Mouse (Mus musculus) hindbrain, embryonic 15.5 days (tissue): ENCODE measurements at regions not wholly inside any gene's neighbourhood (a gene's known extent, or its start where the extent isn't known, plus 50 kb on each side); places are given as distances from the start of the nearest gene placed in this dataset.

Experiments
- ATAC-seq: fragments of 200-750 bp; cut with Nextera tagmentation; 2 replicates; pipeline ENCODE4 v1.8.0; 2017; ENCODE audit warnings: low read depth, moderate number of reproducible peaks, moderate TSS enrichment; ENCODE audit not compliant: low FRiP score
- H3K27ac ChIP-seq: fragments of 300-500 bp; sonication (generic); replicated peaks from 2 replicates; pipeline ENCODE4 v1.5.1; 2015; ENCODE audit warnings: mild to moderate bottlenecking, inconsistent platforms
- H3K27me3 ChIP-seq: fragments of 300-500 bp; sonication (generic); 2 replicates; pipeline ENCODE4 v1.6.1; 2015; ENCODE audit warnings: control low read depth, inconsistent platforms
- H3K36me3 ChIP-seq: fragments of 300-500 bp; sonication (generic); 2 replicates; pipeline ENCODE4 v1.6.1; 2015; ENCODE audit warnings: control low read depth, inconsistent platforms
- H3K4me1 ChIP-seq: fragments of 300-500 bp; sonication (generic); replicated peaks from 2 replicates; pipeline ENCODE4 v1.6.1; 2015; ENCODE audit warnings: control low read depth, inconsistent platforms
- H3K4me2 ChIP-seq: fragments of 300-500 bp; sonication (generic); 2 replicates; pipeline ENCODE4 v1.6.1; 2015; ENCODE audit warnings: moderate library complexity, mild to moderate bottlenecking, inconsistent platforms
- H3K4me3 ChIP-seq: fragments of 300-500 bp; sonication (generic); 2 replicates; pipeline ENCODE4 v1.5.1; 2015; ENCODE audit warnings: mild to moderate bottlenecking, inconsistent platforms
- H3K9ac ChIP-seq: fragments of 300-500 bp; sonication (generic); 2 replicates; pipeline ENCODE4 v1.6.1; 2015; ENCODE audit warnings: inconsistent platforms
- H3K9me3 ChIP-seq: fragments of 300-500 bp; sonication (generic); 2 replicates; pipeline ENCODE4 v1.6.1; 2016; ENCODE audit warnings: control low read depth, inconsistent platforms
- WGBS: fragments of 180-500 bp; shearing (Covaris S2); methylation state at CpG from one replicate; pipeline ENCODE4 v1.1.7; 2015; 5-methylcytosine and 5-hydroxymethylcytosine counted together

- Histone ChIP-seq H3K27ac (no peak overlapping the region), H3K27me3 (no peaks in the 10 kb centered on the region), H3K4me3 (no peak overlapping the region), H3K9me3 (no peaks in the 10 kb centered on the region), H3K9ac (no peak overlapping the region), H3K4me2 (no peak overlapping the region), H3K4me1 (0 out of 2 replicates have a peak, but pooled peaks cover 3% of the 10 kb centered on the region), H3K36me3 (no peaks in the 10 kb centered on the region)
- WGBS = 69% methylated on average over 7 of the region's 7 CpGs
- no peak for ATAC-seq
Observed at GRCm38 (mm10) chr19:56120723-56121122, 166.2 kb upstream of the Habp2 start.

- H3K27ac ChIP-seq = no peak overlapping the region
- ATAC-seq = no peak
- no peak overlapping the region for H3K4me3 ChIP-seq
- 94% methylated on average over 5 of the region's 5 CpGs for WGBS
- H3K4me1 ChIP-seq = no peaks in the 10 kb centered on the region
- no peaks in the 10 kb centered on the region for H3K9me3 ChIP-seq
- no peak overlapping the region for H3K9ac ChIP-seq
- H3K36me3 ChIP-seq = no peaks in the 10 kb centered on the region
- H3K27me3 ChIP-seq = no peaks in the 10 kb centered on the region
- no peak overlapping the region for H3K4me2 ChIP-seq
Observed at GRCm38 (mm10) chr19:56122186-56122585, 164.8 kb upstream of the Habp2 start.

GRCm38 (mm10) chr19:56131556-56131955 lies 155.4 kb upstream of the Habp2 start:
- H3K4me3 ChIP-seq = no peak overlapping the region
- no peaks in the 10 kb centered on the region for H3K9me3 ChIP-seq
- 66% methylated on average over 5 of the region's 5 CpGs for WGBS
- no peak for ATAC-seq
- H3K36me3 ChIP-seq = no peaks in the 10 kb centered on the region
- H3K9ac ChIP-seq = no peak overlapping the region
- peaks cover 21% of the 10 kb centered on the region for H3K27me3 ChIP-seq
- H3K27ac ChIP-seq = no peak overlapping the region
- H3K4me2 ChIP-seq = no peak overlapping the region
- peaks cover 15% of the 10 kb centered on the region for H3K4me1 ChIP-seq

GRCm38 (mm10) chr19:56132911-56133562 lies 153.9 kb upstream of the Habp2 start:
- 10% methylated on average over 7 of the region's 7 CpGs for WGBS
- Histone ChIP-seq H3K9me3 (no peaks in the 10 kb centered on the region), H3K27me3 (peaks cover 21% of the 10 kb centered on the region), H3K4me3 (no peak overlapping the region), H3K9ac (no peak overlapping the region), H3K4me2 (no peak overlapping the region), H3K4me1 (peaks cover 15% of the 10 kb centered on the region), H3K36me3 (no peaks in the 10 kb centered on the region), H3K27ac (no peak overlapping the region)
- no peak for ATAC-seq

GRCm38 (mm10) chr19:56133565-56133964 lies 153.4 kb upstream of the Habp2 start:
- H3K4me1 ChIP-seq = peaks cover 15% of the 10 kb centered on the region
- H3K27me3 ChIP-seq = peaks cover 21% of the 10 kb centered on the region
- no peaks in the 10 kb centered on the region for H3K36me3 ChIP-seq
- no peak overlapping the region for H3K9ac ChIP-seq
- no peak overlapping the region for H3K4me3 ChIP-seq
- no peak overlapping the region for H3K27ac ChIP-seq
- ATAC-seq = no peak
- no peaks in the 10 kb centered on the region for H3K9me3 ChIP-seq
- 7% methylated on average over 5 of the region's 5 CpGs for WGBS
- H3K4me2 ChIP-seq = peak overlapping the region; percentile 41; the same call in 1 of the 2 replicates

- H3K36me3 ChIP-seq = no peaks in the 10 kb centered on the region
- WGBS = 15% methylated on average over 17 of the region's 17 CpGs
- no peak overlapping the region for H3K27ac ChIP-seq
- no peak overlapping the region for H3K9ac ChIP-seq
- no peaks in the 10 kb centered on the region for H3K9me3 ChIP-seq
- peak; percentile 74; the same call in 1 of the 2 replicates for ATAC-seq
- H3K27me3 ChIP-seq = peaks cover 21% of the 10 kb centered on the region
- peaks cover 15% of the 10 kb centered on the region for H3K4me1 ChIP-seq
- peak overlapping the region; percentile 41 for H3K4me2 ChIP-seq
- H3K4me3 ChIP-seq = no peak overlapping the region
Observed at GRCm38 (mm10) chr19:56134081-56134818, 152.7 kb upstream of the Habp2 start.

GRCm38 (mm10) chr19:56135306-56135928 lies 151.5 kb upstream of the Habp2 start:
- no peak for ATAC-seq
- Histone ChIP-seq H3K4me1 (peaks cover 15% of the 10 kb centered on the region), H3K27ac (no peak overlapping the region), H3K9ac (no peak overlapping the region), H3K36me3 (no peaks in the 10 kb centered on the region), H3K27me3 (peaks cover 21% of the 10 kb centered on the region), H3K9me3 (no peaks in the 10 kb centered on the region), H3K4me3 (no peak overlapping the region), H3K4me2 (no peak overlapping the region)
- 82% methylated on average over 7 of the region's 7 CpGs for whole genome bisulfite sequencing

GRCm38 (mm10) chr19:56140540-56140939 lies 146.4 kb upstream of the Habp2 start:
- H3K27me3 ChIP-seq = peaks cover 5% of the 10 kb centered on the region; the same call in 1 of the 2 replicates
- no peak overlapping the region for H3K4me2 ChIP-seq
- peaks cover 6% of the 10 kb centered on the region; the same call in 1 of the 2 replicates for H3K9me3 ChIP-seq
- 83% methylated on average over 2 of the region's 2 CpGs for WGBS
- no peak overlapping the region for H3K27ac ChIP-seq
- no peaks in the 10 kb centered on the region for H3K4me1 ChIP-seq
- no peaks in the 10 kb centered on the region for H3K36me3 ChIP-seq
- no peak overlapping the region for H3K4me3 ChIP-seq
- no peak overlapping the region for H3K9ac ChIP-seq
- no peak for ATAC-seq

- Histone ChIP-seq H3K4me2 (no peak overlapping the region), H3K4me3 (no peak overlapping the region), H3K27ac (no peak overlapping the region), H3K27me3 (no peaks in the 10 kb centered on the region), H3K4me1 (no peaks in the 10 kb centered on the region), H3K9me3 (peaks cover 6% of the 10 kb centered on the region; the same call in 1 of the 2 replicates), H3K36me3 (no peaks in the 10 kb centered on the region), H3K9ac (no peak overlapping the region)
- ATAC-seq = no peak
- WGBS = 91% methylated on average over 5 of the region's 5 CpGs
Observed at GRCm38 (mm10) chr19:56144221-56144620, 142.7 kb upstream of the Habp2 start.

GRCm38 (mm10) chr19:56157120-56157519 lies 129.8 kb upstream of the Habp2 start:
- no peaks in the 10 kb centered on the region for H3K4me1 ChIP-seq
- H3K9ac ChIP-seq = no peak overlapping the region
- no peaks in the 10 kb centered on the region for H3K27me3 ChIP-seq
- H3K36me3 ChIP-seq = no peaks in the 10 kb centered on the region
- H3K9me3 ChIP-seq = no peaks in the 10 kb centered on the region
- H3K4me3 ChIP-seq = no peak overlapping the region
- H3K4me2 ChIP-seq = no peak overlapping the region
- WGBS = 64% methylated on average over 6 of the region's 6 CpGs
- no peak overlapping the region for H3K27ac ChIP-seq
- ATAC-seq = no peak

- H3K9me3 ChIP-seq = no peaks in the 10 kb centered on the region
- H3K27ac ChIP-seq = no peak overlapping the region
- no peak overlapping the region for H3K9ac ChIP-seq
- no peak overlapping the region for H3K4me3 ChIP-seq
- H3K27me3 ChIP-seq = no peaks in the 10 kb centered on the region
- ATAC-seq = no peak
- H3K4me1 ChIP-seq = no peaks in the 10 kb centered on the region
- H3K36me3 ChIP-seq = no peaks in the 10 kb centered on the region
- 85% methylated on average over 3 of the region's 3 CpGs for WGBS
- H3K4me2 ChIP-seq = no peak overlapping the region
Observed at GRCm38 (mm10) chr19:56162156-56162555, 124.8 kb upstream of the Habp2 start.
